Mouse (Mus musculus): Measurements from ENCODE around the gene Atl3. TPM values are rescaled to one million over a fixed set of nuclear protein-coding genes. Genes with fewer than 3 reads are reported as not detected.
"Not testable (repeated sequence)": the region's sequence is repeated elsewhere in the genome, so short reads cannot be mapped to it uniquely, and the experiment has no call there.

Atl3 gene
- polyA plus RNA-seq, 1 experiment, result 16.6 TPM

- DNase-seq (ENCODE audit: low read depth), result peak; percentile 99
- TF ChIP-seq POLR2A (IDR thresholded peaks at IDR 0.05; ENCODE audit: borderline replicate concordance, extremely low read depth, insufficient read depth, insufficient read length, poor library complexity, severe bottlenecking) (peak; percentile 93), CTCF (IDR thresholded peaks at IDR 0.05; ENCODE audit: borderline replicate concordance, extremely low read depth, insufficient read depth, insufficient read length) (no peak)
These were observed 11.0 kb upstream of the Atl3 start, which contains the start of gene Rtn3 for GRCm38 (mm10) chr19:7482599-7483511. Gene Rtn3, minus strand, starts transcription at chr19:7483281.

GRCm38 (mm10) chr19:7483512-7483882 lies 10.3 kb upstream of the Atl3 start:
- peak; percentile 93 for DNase-seq (ENCODE audit: low read depth)

DNA sequence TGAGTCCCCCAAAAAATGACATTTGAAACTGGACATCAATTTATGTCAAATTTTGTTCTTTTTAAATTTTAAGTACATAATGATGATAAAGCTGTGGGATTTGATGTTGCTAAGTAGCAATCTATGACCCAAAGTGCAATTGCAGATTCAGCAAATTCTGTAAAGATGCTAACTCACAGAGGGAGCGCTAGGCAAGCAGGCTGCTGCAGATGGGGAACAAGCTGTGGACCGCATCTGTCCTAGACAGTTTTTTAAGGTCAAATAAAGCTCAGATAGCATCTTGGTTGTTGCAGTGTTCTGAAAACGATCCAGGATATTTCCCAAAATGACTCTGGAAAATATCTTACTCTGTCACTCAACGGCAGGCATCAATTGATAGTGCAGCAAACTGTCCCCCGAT lies 9.8 kb upstream of the Atl3 start:
- DNase-seq (ENCODE audit: low read depth), result peak; percentile 60
- TF ChIP-seq CTCF (IDR thresholded peaks at IDR 0.05; ENCODE audit: borderline replicate concordance, extremely low read depth, insufficient read depth, insufficient read length) (no peak), POLR2A (IDR thresholded peaks at IDR 0.05; ENCODE audit: borderline replicate concordance, extremely low read depth, insufficient read depth, insufficient read length, poor library complexity, severe bottlenecking) (no peak)

More at GRCm38 (mm10) chr19:7483512-7483882, 10.3 kb upstream of the Atl3 start:
- TF ChIP-seq POLR2A (IDR thresholded peaks at IDR 0.05; ENCODE audit: borderline replicate concordance, extremely low read depth, insufficient read depth, insufficient read length, poor library complexity, severe bottlenecking), result no peak
- peak; percentile 4; the same call in 1 of the 2 replicates for TF ChIP-seq CTCF (IDR thresholded peaks at IDR 0.05; ENCODE audit: borderline replicate concordance, extremely low read depth, insufficient read depth, insufficient read length)

GRCm38 (mm10) chr19:7487680-7488079 lies 6.2 kb upstream of the Atl3 start:
- TF ChIP-seq POLR2A (IDR thresholded peaks at IDR 0.05; ENCODE audit: borderline replicate concordance, extremely low read depth, insufficient read depth, insufficient read length, poor library complexity, severe bottlenecking) (no peak), CTCF (IDR thresholded peaks at IDR 0.05; ENCODE audit: borderline replicate concordance, extremely low read depth, insufficient read depth, insufficient read length) (no peak)
- no peak for DNase-seq (ENCODE audit: low read depth)

DNA sequence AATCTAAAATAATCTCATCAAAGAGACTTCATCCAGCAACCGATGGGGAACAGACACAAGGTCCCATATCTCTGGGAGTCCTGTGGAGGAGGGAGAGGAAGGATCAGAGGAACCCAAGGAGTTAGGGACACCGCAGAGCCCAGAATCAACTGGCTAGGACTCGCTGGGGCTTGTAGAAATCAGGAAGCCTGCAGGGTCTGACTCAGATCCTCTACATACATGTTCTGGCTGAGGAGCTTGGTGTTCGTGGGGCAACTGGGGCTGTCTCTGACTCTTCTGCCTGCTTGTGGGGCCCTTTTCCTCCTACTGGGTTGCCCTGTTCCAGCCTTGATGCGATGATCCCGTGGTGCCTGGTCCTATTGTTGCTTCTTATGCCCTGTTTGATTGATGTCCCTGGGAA lies 1.9 kb upstream of the Atl3 start:
- DNase-seq (ENCODE audit: low read depth), result no peak
- TF ChIP-seq CTCF (IDR thresholded peaks at IDR 0.05; ENCODE audit: borderline replicate concordance, extremely low read depth, insufficient read depth, insufficient read length) (no peak), POLR2A (IDR thresholded peaks at IDR 0.05; ENCODE audit: borderline replicate concordance, extremely low read depth, insufficient read depth, insufficient read length, poor library complexity, severe bottlenecking) (no peak)

DNA sequence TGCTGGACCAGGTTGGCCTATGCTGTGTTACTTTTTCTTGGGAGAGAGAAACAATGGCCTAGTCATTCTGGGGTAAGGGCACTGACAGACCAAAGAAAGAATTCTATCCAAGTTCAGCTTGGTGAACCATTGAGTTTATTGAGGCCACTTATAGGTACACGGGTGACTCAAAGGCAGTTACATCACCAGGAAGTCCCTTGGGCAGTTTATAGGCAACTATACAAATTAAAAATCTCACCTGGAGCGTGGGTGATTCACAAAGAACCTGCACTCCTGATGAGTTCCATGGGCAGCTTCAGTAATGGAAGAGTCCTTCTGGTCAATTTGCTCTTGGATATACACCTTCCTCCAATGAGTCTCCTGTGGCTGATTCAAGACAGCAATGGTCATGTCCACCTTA lies 1.2 kb upstream of the Atl3 start:
- TF ChIP-seq CTCF (IDR thresholded peaks at IDR 0.05; ENCODE audit: borderline replicate concordance, extremely low read depth, insufficient read depth, insufficient read length) (no peak), POLR2A (IDR thresholded peaks at IDR 0.05; ENCODE audit: borderline replicate concordance, extremely low read depth, insufficient read depth, insufficient read length, poor library complexity, severe bottlenecking) (no peak)
- no peak for DNase-seq (ENCODE audit: low read depth)

- DNase-seq (ENCODE audit: low read depth), result peak; percentile 99
- TF ChIP-seq POLR2A (IDR thresholded peaks at IDR 0.05; ENCODE audit: borderline replicate concordance, extremely low read depth, insufficient read depth, insufficient read length, poor library complexity, severe bottlenecking) (peak; percentile 69), CTCF (IDR thresholded peaks at IDR 0.05; ENCODE audit: borderline replicate concordance, extremely low read depth, insufficient read depth, insufficient read length) (no peak)
These were observed 561 bp downstream of the Atl3 start for GRCm38 (mm10) chr19:7494187-7495015.

GRCm38 (mm10) chr19:7495221-7496038 lies 1.6 kb downstream of the Atl3 start:
- TF ChIP-seq POLR2A (IDR thresholded peaks at IDR 0.05; ENCODE audit: borderline replicate concordance, extremely low read depth, insufficient read depth, insufficient read length, poor library complexity, severe bottlenecking) (no peak), CTCF (IDR thresholded peaks at IDR 0.05; ENCODE audit: borderline replicate concordance, extremely low read depth, insufficient read depth, insufficient read length) (no peak)
- peak; percentile 31 for DNase-seq (ENCODE audit: low read depth)

DNA sequence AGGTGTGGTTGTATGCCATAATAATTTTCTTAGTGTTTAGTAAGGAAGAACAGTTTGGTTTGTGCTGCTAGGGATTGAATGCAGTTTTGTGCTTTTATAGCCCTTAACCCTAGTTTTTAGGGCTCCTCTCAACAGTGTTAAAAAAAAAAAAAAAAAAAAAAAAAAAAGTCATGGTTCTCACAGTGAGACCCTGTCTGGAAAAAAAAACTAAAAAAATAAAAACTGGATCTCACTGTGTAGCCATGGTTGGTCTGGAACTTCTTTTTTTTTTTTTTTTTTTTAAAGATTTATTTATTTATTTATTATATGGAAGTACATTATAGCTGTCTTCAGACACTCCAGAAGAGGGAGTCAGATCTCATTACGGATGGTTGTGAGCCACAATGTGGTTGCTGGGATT lies 2.2 kb downstream of the Atl3 start:
- not testable (repeated sequence) for DNase-seq (ENCODE audit: low read depth)

- no peak for TF ChIP-seq CTCF (IDR thresholded peaks at IDR 0.05; ENCODE audit: borderline replicate concordance, extremely low read depth, insufficient read depth, insufficient read length)
- TF ChIP-seq POLR2A (IDR thresholded peaks at IDR 0.05; ENCODE audit: borderline replicate concordance, extremely low read depth, insufficient read depth, insufficient read length, poor library complexity, severe bottlenecking), result no peak
These were observed 5.0 kb downstream of the Atl3 start for GRCm38 (mm10) chr19:7498816-7499215.

DNA sequence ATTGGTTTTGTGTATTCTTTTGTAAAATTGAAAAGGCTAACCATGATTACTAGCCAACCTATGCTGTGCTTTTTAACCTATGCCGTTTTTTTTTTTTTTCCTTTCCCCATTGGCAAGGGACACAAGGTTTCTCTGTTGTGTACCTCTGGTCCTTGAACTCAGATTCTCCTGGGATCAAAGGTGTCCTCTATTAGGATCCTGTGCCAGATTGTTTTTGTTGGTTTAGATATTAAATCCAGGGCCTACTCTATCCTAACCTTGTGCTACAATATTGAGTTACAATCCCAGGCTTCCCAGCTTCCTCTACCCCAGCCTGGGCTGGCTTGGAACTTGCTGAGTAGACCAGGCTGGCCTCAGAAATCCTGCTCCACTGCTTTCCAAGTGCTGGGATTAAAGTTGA lies 6.9 kb downstream of the Atl3 start:
- TF ChIP-seq CTCF (IDR thresholded peaks at IDR 0.05; ENCODE audit: borderline replicate concordance, extremely low read depth, insufficient read depth, insufficient read length) (no peak), POLR2A (IDR thresholded peaks at IDR 0.05; ENCODE audit: borderline replicate concordance, extremely low read depth, insufficient read depth, insufficient read length, poor library complexity, severe bottlenecking) (no peak)
- no peak for DNase-seq (ENCODE audit: low read depth)

More at GRCm38 (mm10) chr19:7498816-7499215, 5.0 kb downstream of the Atl3 start:
- no peak for DNase-seq (ENCODE audit: low read depth)

Measured in brain, embryonic 14.5 days (tissue).